Mouse (Mus musculus) megakaryocyte, embryonic 14.5 days (primary cell): ENCODE measurements at regions not wholly inside any gene's neighbourhood (a gene's known extent, or its start where the extent isn't known, plus 50 kb on each side); places are given as distances from the start of the nearest gene placed in this dataset.

Experiments
- H3K27me3 ChIP-seq: replicated peaks from 2 replicates; pipeline ENCODE3; 2012; ENCODE audit warnings: inconsistent platforms
- H3K36me3 ChIP-seq: replicated peaks from 2 replicates; pipeline ENCODE3; 2012; ENCODE audit warnings: low read length, inconsistent platforms, mixed read lengths
- H3K4me1 ChIP-seq: 2 replicates; pipeline ENCODE4 v1.6.1; 2012; ENCODE audit warnings: inconsistent platforms
- H3K4me3 ChIP-seq: replicated peaks from 2 replicates; pipeline ENCODE3; 2012; ENCODE audit warnings: moderate library complexity, mild to moderate bottlenecking, inconsistent platforms
- H3K9me3 ChIP-seq: 2 replicates; pipeline ENCODE4 v1.6.1; 2012; ENCODE audit warnings: inconsistent platforms
- FLI1 ChIP-seq: IDR thresholded peaks from 2 replicates; pipeline ENCODE4 v1.6.1; 2012; ENCODE audit warnings: low read length, inconsistent platforms, mixed read lengths
- GATA1 ChIP-seq: IDR thresholded peaks from 3 replicates; pipeline ENCODE4 v1.6.1; 2012; ENCODE audit warnings: mixed read lengths, low read length, inconsistent platforms, borderline replicate concordance

DNA sequence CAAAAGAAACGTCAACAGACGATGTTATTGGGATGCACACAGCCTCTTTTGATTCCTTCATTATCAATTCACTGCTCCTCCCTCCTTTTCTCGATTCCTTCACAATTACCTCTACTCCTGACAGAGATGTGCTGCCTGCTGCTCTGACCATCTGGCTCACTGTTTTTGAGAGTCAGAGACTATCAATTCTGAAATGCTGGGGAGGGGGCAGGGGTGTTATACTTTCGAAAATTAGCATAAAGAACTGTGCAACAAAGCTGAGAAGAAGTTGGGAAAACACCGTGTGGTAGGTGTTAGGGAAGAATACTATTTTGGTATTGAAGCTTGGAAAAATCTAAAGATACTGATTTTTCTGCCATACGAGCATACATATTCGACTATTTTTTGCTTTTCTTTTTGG is 96.4 kb downstream of the Nedd1 start:
- no peak for TF ChIP-seq GATA1
- no peak for TF ChIP-seq FLI1
- Histone ChIP-seq H3K9me3 (peaks cover 16% of the 10 kb centered on the region), H3K36me3 (no peaks in the 10 kb centered on the region), H3K4me1 (no peaks in the 10 kb centered on the region), H3K4me3 (no peak overlapping the region), H3K27me3 (no peaks in the 10 kb centered on the region)

DNA sequence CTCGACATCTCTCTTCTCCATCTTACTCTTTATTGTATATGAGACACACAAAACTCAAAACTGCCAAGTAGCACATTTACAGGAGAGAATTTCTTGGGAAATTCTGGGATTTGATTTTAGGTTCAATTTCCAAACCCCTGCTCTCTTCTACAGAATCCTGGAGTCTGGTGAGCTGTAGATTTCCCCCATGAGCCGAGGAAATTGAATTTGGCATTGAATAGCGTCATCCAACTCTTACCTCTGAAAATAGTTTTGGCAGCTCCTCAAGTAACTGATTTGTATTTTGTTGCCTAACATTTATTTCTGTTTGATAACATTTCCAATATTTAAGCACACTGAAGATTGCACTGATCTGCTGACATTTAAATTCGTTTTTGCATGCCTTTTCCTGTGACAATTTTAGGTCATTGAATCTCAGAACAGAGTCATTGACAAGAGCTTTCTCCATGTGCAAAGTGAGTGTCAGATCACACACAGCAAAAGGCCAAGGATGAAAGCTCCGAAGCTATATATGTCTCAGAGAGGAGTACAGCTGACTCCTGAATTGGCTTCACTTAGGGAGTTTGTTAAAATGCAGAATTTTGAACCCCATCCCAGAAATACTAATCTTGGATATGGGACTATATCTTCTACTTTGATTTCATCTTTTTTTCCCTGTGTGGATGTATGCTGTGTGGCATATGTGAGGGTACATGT is 106.4 kb downstream of the Nedd1 start:
- H3K4me1 ChIP-seq, result no peaks in the 10 kb centered on the region
- no peaks in the 10 kb centered on the region for H3K9me3 ChIP-seq
- H3K36me3 ChIP-seq, result no peaks in the 10 kb centered on the region
- H3K27me3 ChIP-seq, result no peaks in the 10 kb centered on the region
- no peak overlapping the region for H3K4me3 ChIP-seq
- TF ChIP-seq FLI1, result no peak
- no peak for TF ChIP-seq GATA1

DNA sequence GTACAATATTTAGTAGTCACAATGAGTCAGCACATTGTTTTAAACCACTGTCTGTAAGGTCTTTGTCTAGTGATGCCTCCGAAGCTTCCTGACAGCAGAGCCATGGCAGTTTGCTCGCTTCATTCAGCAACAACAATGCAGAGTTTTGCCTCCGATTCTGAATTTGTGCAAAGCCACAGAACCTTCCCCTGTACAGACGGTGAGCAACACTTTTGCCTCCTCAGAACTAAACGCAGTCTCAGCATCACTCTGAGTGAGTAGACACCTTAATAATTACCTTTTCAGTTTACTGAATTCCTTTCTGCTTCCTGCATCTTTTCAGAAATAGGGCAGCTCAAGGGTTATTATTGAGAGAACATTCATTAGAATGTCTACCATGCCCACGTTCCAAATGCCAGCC is 107.9 kb downstream of the Nedd1 start:
- Histone ChIP-seq H3K9me3 (no peaks in the 10 kb centered on the region), H3K27me3 (no peaks in the 10 kb centered on the region), H3K36me3 (no peaks in the 10 kb centered on the region), H3K4me1 (no peaks in the 10 kb centered on the region), H3K4me3 (no peak overlapping the region)
- TF ChIP-seq GATA1 (no peak), FLI1 (no peak)

DNA sequence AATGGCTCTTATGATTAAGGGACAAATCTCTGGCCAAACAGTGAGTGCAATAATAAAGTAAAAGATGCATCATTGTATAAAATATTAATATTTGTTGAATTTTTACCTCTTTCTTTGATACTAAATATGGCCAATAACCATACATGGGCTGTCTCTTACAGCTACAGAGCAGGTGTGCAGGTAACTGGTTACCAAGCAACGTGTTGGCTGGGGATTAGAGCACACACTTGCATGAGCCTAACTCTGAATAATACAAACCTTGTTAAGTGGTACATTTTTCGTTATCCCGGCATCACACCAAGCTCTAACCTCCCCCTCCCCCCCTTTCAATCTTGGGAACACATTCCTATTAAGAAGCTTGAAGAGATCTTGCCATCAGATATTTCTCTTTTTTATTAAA is 111.2 kb downstream of the Nedd1 start:
- no peaks in the 10 kb centered on the region for H3K4me1 ChIP-seq
- H3K4me3 ChIP-seq, result no peak overlapping the region
- no peaks in the 10 kb centered on the region for H3K27me3 ChIP-seq
- H3K9me3 ChIP-seq, result no peaks in the 10 kb centered on the region
- TF ChIP-seq GATA1 (no peak), FLI1 (no peak)
- no peaks in the 10 kb centered on the region for H3K36me3 ChIP-seq

DNA sequence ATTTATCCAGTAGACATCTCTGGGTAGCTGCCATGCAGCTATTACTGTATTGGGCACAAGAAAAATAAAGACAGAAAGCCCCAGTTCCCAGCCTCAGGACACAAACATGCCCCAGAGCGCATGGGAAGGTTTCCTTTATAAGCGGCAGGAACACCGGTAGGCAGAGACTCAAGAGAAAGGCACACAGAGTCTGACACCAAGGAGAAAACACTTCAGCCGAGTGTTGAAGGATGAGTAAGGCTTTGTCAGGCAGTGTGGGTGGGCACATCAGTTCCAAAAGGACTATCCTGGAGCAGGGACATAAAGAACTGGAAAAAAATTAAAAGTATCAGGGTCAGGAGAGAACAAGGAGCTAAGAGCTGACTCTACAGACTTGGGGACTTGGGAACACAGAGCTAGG is 115.5 kb downstream of the Nedd1 start:
- Histone ChIP-seq H3K36me3 (no peaks in the 10 kb centered on the region), H3K4me1 (no peaks in the 10 kb centered on the region), H3K27me3 (no peaks in the 10 kb centered on the region), H3K4me3 (no peak overlapping the region), H3K9me3 (no peaks in the 10 kb centered on the region)
- TF ChIP-seq FLI1 (no peak), GATA1 (no peak)

DNA sequence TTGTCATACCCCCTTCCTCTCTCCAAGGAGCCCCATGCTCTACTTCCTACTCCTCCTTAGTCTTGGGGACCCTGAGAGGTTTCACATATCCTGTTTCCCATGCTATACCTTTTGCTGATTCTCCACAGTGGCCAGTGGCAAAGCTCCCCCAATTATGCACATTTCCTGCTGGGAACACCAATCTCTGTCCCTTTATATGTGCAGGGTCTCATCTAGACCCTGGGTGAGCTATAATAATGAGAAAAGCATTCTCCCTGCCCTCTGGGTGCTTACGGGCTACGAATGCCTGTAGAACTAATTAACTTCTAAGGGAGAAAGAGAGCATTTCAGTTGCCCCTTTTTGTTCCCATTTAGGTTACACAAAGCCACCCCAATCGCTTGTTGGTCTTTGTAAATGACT is 116.6 kb downstream of the Nedd1 start:
- Histone ChIP-seq H3K27me3 (no peaks in the 10 kb centered on the region), H3K4me3 (no peak overlapping the region), H3K36me3 (no peaks in the 10 kb centered on the region), H3K9me3 (no peaks in the 10 kb centered on the region), H3K4me1 (no peaks in the 10 kb centered on the region)
- TF ChIP-seq FLI1 (no peak), GATA1 (no peak)

DNA sequence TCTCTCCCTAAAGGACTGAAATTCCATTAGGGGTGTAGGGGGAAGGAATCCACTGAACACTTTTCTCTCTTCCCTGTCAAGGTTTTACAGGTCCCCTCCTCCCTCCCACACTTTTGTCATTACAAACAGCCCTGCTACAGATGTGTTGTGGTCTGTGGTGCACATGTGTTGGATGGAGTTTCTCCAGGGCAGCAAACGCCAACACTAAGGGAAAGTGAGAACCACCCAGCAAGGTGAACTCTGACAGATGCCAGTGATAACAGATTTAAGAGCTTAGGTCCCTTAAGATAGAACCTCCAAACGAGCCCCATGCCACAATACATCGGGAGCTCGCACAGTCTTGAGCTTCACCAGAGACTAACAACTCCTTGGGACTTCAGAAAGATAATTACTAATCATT is 122.1 kb downstream of the Nedd1 start:
- no peak overlapping the region for H3K4me3 ChIP-seq
- no peaks in the 10 kb centered on the region for H3K36me3 ChIP-seq
- TF ChIP-seq GATA1, result no peak
- TF ChIP-seq FLI1, result no peak
- no peaks in the 10 kb centered on the region for H3K27me3 ChIP-seq
- no peaks in the 10 kb centered on the region for H3K4me1 ChIP-seq
- H3K9me3 ChIP-seq, result no peaks in the 10 kb centered on the region

DNA sequence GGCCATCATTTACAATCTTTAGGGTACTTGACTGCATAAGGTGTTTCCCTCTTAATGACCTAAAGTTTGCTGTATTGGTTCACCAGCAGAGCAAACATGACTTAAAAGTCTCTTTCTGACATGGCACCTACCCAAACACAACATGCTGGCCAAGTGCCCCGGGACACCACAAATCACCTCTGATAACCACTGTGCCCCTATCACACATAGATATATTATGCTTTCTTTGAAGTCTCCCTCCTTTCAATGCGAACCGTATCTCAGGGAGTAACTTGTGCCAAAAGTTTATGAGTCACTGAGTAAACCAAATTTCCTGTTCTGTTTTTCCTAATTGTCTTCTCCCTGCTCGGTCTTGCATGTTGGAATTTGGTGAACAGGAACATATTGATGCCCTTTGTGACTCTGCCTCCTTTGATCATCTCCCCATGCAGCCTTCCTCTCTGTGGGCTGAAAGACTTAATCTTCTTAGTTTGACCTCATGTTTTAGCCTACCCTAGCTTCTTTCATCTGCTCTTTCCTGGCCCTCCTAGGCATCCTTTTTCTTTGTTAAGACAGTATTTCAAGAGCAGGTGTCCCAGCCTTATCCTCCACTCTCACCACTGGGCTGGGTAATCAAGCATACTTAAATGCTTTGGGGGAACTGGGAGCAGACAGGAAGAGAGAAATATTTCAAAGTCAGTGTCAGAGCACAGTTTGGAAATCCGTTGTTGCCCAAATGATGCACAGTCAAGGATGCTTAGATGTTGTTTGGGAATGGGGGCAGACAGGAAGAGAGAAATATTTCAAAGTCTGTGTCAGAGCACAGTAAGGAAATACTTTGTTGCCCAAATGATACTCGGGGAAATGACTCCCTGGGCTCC is 126.5 kb downstream of the Nedd1 start:
- H3K27me3 ChIP-seq, result no peaks in the 10 kb centered on the region
- no peak overlapping the region for H3K4me3 ChIP-seq
- TF ChIP-seq FLI1, result no peak
- TF ChIP-seq GATA1, result no peak
- H3K4me1 ChIP-seq, result no peaks in the 10 kb centered on the region
- H3K36me3 ChIP-seq, result no peaks in the 10 kb centered on the region
- H3K9me3 ChIP-seq, result no peaks in the 10 kb centered on the region

DNA sequence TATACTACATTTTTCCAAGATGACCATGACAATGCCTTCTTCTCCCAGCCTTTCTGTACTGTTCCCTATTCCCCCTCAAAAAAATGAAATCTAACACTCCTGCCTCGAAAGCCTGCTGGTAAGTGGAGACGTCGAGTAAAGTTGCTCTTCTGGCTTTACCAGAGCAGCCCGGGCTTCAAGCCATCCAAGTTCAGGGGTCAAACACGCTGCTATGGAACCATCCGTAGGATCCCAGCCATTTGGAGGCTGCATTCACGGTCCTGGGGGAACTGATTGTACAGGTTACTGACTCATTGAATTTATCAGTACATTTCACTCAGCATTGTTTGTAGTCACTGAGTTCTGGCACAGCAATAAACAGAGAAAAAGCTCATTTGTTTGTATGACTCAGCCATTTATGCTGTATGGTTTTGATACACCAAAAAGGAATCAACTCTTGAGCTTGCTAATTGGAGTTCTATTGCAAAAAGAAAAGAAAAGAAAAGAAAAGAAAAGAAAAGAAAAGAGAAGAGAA is 128.2 kb downstream of the Nedd1 start:
- H3K36me3 ChIP-seq, result no peaks in the 10 kb centered on the region
- no peaks in the 10 kb centered on the region for H3K4me1 ChIP-seq
- no peak for TF ChIP-seq FLI1
- TF ChIP-seq GATA1, result no peak
- H3K27me3 ChIP-seq, result no peaks in the 10 kb centered on the region
- no peak overlapping the region for H3K4me3 ChIP-seq
- H3K9me3 ChIP-seq, result no peaks in the 10 kb centered on the region

DNA sequence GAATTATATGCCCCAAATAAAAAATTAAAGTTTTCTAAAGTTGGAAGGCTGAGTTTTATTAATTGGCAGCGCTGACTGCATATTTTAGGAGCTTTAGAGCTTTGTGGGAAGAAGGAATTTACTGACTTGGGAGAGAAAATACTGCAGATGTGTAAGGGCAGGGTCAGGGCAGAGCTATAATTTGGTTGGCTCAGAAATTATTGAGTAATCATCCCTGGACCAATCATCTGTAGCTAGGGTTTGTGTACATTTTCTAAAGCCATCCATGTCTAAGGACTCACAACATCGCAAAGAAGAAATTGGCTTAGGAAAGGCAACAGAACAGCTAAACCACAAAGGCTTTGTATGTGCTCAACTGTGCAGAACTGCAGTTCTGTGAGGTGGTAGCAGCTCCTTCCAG is 143.3 kb downstream of the Nedd1 start:
- no peaks in the 10 kb centered on the region for H3K9me3 ChIP-seq
- no peaks in the 10 kb centered on the region for H3K27me3 ChIP-seq
- no peak overlapping the region for H3K4me3 ChIP-seq
- H3K4me1 ChIP-seq, result no peaks in the 10 kb centered on the region
- H3K36me3 ChIP-seq, result no peaks in the 10 kb centered on the region
- no peak for TF ChIP-seq GATA1
- no peak for TF ChIP-seq FLI1
